Mouse (Mus musculus): ENCODE measurements around the gene Stk38.

- TF ChIP-seq POLR2A (IDR thresholded peaks at IDR 0.05; ENCODE audit: control insufficient read depth, extremely low read depth, insufficient read depth, low read length, poor library complexity), result no peak
- no peak for TF ChIP-seq CTCF (IDR thresholded peaks at IDR 0.05; ENCODE audit: borderline replicate concordance, control insufficient read depth, extremely low read depth, insufficient read depth, low read length, poor library complexity)
Measured at GRCm38 (mm10) chr17:28992105-28992504, 15.7 kb downstream of the Stk38 start.

Data from thymus, adult 2 months (tissue).